Mouse (Mus musculus) thymus, postnatal 10 days (tissue): ENCODE measurements around the gene Zfp36l2.

Experiments
- DNase-seq, 2 experiments: peaks; one replicate each; pipeline ENCODE4 v3.0.0; 2021; ENCODE audit warnings: low spot score in 2 of 2

Zfp36l2 gene

DNA sequence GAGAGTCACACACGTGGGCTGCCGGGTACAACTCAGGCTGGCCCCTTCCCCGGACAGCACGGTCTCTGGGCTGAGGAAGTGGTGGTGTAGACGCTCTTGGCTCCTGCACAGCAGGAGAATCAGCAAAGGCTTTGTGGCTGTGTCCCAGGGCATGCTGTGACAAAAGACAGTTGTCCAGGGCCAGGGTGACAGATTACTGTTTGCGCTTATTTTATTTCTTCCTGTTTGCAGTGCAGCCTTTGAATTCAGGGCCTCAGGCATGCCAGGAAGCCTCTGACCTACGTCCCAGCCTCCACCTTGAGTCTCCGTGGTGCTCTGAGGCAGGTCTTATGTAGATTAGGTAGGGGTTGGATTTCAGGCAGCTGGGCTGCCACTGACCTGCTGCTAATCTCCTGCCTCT is 10.3 kb downstream of the Zfp36l2 start:
- DNase-seq, result peak in 1 of 2 experiments; percentile 10

DNA sequence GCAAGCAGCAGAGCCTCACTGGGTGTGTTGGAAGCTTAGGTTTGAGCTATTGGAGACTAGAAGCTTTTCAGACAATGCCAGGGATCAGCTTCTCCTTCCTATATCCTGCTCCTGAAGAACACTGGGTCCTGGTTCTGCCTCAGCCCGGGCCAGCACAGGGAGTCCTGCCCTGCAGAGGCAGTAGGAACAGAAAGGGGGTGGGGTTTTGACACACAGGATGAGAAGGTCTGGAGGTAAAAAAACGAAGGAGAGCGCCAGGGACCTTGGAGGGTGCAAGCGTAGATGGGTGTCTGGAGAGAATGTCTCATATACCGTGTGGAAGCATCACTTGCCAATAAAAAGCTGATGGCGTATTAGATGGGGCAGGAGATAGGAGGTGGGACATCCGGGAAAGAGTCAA is 11.3 kb downstream of the Zfp36l2 start:
- DNase-seq, result peak in 1 of 2 experiments; percentile 3

DNA sequence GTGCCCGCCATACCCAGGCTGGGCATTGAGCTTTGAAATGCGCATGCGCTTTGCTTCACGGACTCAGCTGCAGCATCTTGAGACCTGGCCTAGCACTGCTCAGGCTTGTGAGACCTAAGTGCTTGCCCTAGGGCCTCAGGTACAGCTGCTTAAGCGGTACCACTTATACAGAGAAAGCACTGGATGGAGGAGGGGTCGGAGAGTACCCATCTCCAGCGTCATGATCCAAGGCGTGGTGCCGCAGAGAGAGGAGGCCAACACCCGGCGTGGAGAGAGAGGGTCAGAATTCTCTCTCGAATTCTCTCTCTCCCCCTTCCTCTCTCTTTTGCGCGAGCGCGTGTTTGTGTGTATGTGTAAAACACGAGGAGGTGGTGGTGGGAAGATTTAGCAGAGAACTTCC is 12.6 kb downstream of the Zfp36l2 start:
- DNase-seq, result peak in 1 of 2 experiments; percentile 3

DNA sequence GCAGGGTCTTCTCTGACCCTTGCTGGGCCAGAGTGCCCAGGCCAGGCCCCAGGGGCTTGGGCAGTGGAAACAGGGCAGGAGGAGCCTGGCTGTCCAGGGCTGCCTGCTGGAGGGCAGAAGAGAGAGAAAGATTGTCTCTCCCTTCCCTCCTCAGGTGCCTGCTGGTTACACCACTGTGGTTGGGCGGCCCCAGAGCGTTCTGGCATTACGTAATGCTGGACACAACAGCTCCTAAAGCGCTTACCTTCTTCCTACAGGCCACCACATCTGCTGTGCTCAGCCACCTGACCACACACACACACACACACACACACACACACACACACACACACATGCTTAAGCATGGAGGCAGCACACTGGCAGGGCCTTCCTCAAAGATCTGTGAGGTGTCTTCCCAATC is 20.4 kb downstream of the Zfp36l2 start:
- no peak for DNase-seq

DNA sequence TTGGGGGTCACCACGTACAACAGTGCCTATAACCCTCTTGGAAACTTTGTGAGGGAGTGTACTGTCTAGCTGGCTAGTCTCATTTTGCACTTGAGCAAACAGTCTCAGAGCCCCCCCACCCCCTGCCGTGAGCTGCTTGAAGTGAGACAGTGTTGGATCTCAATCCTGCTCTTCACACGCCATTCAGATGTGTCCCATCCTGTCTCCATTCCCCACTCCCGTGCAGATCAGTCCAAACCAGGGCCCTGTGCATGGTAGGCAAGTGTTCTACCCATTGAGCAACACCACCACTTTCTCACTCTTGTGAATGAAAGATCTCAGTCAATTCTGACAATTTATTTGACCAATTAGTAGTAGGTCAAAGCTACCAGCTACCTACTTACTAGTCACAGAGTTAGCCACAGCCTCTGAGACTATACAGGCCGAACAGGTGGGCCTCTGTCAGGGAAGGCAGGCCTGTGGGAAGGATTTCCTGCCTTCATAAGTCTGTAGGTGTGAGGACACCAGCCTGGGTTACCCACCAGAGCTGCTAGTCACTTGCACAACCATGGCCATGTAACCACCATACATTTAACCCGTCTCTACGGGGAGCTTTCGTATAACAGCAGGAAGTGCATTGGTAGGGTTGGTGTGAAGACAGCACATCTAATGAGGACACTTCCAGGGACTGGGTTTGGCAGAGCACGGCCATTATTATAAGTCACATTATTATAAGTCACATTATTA is 21.4 kb downstream of the Zfp36l2 start:
- peak in 1 of 2 experiments; percentile 10 for DNase-seq

DNA sequence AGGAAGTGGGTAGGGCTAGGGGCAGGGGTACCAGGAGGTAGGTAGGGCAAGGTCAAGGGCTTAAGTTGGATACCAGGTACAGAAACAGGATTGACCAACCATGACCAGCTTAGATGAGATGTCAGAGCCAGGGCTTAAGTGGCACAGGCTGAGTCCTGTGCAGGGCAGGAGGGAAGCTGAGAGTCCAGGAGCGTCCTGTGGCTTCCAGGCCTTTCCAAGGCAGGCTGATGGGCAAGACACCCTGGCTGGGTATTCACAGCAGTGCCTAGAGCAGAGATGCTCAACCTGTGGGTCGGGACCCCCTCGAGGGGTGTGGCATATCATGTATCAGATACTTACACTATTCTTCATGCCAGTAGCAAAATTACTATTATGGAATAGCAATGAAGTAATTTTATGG is 22.0 kb downstream of the Zfp36l2 start:
- DNase-seq, result no peak

DNA sequence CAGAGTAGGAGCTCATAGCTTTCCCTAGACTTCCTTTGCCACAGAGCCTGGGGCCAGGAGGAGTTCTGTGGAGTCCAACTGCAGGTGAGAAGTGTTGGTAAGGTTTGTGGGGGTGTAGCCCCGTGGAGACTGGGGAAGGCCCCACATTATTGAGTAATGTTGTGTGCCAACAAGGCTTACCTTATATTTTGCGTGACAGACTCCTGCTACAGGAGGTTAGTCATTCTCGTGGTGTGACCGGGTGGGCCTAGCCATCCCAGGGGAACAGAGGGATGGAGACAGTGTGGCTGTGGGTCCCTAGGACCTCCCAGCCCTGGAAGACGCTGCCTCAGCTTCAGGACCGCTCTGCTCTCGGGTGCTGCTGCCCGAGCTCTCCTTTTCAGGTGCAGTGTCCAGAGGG is 23.6 kb downstream of the Zfp36l2 start:
- peak; percentile 3 to 7 for DNase-seq

DNA sequence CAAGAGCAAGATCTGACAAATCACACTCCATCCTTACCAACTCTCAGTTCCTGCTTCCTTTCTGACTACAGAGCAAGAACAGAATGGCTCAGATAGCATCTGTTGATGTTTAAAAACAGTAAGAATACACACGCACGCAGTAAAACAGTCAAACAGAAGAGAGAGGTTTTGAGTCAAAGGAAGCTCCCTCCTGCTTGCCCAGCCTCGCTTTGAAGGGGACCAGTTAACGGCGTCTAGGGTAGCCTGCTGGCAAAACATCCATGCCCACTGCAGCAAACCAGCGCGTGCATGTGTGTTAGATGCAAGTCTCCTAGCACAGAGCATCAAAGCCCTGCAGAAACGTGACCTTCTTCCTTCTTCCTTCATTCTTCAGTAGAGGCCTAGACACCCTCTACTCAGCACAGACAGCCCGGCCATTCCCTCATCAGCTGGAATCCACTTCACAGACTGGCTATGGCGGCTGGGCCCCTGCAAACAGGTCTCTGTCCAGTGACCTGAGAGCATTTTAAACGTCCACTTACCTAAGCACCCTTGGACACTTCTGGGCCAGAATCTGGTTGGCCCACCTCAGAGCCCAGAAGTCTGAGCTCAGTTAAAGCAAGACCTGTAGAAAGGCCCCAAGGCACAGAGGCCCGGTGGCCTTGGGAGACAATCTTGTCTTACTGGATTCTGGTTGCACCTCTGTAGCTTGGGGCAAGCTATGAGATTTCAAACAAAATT is 24.5 kb downstream of the Zfp36l2 start:
- DNase-seq, result peak in 1 of 2 experiments; percentile 32

DNA sequence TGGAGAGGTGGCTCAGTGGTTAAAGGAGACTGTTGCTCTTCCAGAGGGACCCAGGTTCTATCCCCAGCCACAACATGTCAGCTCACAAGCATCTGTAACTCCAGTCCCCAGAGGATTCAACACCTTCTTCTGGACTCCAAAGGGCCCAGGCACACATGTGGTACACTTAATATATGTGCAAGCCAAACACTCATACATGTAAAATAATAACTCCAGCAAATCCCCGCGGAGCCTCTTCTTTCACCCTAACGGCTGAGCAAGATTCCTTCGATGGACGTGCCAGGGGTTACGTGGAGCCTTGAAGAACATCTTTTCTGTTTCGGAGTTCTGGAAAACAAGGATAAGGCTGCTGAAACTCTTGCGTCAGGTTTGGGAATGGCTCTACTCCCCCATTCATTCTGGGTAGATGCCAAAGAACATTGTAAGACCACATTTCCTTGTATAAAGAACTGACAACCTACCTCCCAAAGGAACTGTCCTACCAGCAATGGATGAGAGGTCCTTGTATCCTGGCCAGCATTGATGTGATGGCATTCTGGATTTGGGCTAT is 25.5 kb downstream of the Zfp36l2 start:
- DNase-seq, result peak in 1 of 2 experiments; percentile 3

DNA sequence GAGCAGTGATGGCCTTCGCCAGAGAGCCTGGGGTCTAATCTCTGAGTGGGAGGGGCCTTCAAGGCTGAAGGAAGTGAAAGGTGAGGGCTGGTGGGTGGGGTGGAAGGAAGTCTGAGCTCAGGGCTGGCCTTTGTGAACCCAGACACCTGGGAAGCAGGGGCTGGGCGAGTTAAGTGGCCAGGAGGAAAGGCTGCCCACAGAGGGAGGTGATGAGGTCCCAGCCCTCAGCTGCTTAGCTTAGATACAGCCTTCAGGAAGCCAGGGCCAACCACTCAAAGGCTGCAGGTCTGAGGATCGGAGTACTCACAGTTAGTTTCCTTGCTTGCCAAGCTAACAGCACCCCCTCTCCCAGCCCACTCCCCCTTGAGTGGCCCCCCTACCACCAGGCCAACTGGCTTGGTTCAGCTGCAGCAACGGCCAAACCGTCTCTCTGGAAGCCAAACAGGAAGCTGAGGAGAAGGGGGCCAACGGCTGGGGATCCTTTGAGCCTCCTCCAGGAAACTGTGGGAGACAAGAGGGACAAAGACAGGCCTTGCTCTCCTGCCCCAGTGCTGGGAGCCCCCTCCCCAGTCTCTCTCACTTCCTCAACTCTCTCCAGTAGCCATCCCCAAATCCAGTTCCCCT is 26.4 kb downstream of the Zfp36l2 start:
- DNase-seq, result peak; percentile 51 to 58

DNA sequence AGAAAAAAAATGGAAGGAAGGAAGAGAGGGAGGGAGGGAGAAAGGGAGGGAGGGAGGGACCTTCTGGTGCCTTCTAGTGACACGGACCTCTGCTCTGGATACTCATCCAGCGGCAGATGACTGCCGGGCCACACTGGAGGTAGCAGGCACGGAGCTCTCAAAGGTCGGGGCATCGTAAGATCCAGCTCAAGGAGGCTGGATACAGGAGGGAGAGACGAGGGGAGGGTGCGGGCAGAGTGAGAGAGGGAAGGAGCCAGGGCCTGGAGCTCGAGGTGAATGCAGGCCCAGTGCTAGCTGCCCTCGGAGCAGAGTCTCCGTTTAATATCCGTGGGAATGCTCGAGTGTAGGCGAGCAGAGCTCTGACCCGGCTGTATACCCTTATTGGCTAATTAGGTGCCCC is 28.9 kb downstream of the Zfp36l2 start:
- DNase-seq, result no peak

DNA sequence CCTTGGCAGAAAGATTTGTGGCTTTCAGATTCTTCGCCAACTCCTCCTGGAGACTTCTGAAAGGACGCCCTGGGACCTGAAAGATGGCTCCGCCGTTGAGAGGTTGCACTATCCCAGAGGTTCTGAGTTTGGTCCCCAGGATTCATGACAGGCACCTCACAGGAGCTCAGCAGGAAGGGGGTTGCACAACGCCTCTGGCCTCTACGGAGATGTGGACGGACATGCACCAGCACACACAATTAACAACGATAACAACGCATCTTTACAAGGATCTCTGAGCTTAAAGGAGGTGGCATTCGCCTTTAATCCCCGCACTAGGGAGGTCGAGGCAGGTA is 29.3 kb downstream of the Zfp36l2 start:
- no peak for DNase-seq

DNA sequence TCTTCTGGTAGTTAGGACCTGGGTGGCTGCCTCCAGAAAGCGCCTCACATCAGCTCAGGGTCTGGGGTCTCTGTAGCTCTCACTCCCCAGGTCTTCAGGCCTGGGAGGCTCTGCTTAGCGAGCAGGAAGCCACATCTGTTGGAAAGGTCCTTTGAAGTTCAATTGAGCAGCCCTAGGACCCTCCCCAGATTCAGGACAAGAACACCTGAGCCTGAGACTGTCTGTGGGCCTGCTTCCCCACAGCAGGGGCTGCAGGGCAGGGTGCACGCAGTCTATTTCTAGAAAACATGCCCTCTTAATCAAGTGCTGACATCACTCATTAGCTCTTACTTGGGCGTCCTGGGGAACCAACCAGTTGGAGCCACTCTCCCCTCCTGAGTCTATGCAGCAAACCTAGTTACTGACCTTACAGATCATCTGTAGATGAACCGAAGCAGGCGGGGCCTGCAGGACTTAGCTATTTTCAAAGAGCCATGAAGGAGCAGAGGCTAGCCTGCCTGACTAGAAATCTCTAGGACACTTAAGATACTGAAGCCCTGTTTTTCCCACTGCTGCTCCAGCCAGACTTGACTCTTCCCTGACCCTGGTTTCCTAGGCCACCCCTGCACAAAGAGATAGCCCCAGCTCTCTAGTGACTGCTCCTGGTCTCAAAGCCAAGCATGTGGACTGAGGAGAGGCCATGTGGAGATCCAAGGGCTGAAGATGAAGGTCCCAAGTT is 29.8 kb downstream of the Zfp36l2 start:
- no peak for DNase-seq

DNA sequence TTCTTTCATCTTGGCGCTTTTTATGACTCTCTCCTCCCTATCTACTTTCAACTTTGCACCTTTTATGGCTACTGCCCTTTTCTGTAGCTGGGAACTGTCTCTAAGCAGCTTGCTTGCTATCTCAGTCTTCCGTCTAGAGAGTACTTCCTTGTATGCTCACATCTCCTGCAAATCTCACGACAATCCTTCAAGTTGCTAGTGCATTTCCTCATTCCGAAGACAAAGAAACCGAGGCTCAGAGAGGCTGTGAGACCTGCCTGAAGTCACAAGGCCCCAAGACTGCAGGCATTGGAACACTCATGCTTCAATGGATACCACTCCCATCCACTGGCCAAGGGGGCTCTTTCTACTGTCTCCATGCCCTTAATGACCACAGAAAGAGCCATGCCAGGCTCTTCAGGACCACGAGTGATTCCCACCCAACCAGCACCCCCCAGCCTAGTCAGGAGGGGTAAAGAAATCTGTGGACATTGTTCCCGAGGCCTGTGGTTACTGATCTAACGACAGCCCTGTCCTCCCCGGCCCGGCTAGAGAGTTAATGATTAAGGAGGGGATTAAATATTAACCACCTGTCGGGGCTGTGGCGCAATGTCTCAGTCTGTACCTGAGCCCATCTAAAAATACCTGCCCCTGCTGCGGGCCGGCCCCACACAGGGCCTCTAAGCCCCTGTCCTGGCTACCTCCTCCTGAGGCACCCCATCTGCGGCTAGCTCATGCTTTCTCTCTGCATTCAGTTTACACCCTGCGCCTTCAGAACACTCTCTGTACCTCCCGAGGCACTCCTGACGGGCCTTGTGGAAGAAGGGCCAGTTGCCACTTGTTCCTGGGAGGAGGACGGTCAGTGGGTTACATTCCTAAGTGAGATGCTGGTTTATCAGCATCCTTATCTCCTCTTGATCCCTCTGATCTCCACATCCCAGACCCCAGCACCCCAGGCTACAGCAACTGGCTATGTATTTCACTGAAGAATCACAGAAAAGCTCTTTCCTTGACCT is 30.7 kb downstream of the Zfp36l2 start:
- DNase-seq, result no peak

DNA sequence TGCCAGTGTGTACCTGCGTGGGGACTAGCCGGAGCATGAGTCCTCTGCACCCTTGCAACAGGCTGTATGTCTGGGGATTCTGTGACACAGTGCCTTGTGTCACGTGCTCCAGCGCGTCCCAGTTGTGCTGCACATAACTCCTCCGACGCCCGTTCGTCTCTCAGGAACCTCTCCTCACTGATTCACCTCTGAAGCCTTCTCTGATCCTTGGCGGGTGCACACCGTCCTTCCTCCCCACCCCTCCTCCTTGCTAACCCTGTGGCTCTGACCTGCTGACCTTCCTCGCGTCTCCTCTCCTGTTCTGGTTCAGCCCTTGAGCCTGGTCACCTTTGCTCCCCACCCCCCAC is 31.5 kb downstream of the Zfp36l2 start:
- no peak for DNase-seq

DNA sequence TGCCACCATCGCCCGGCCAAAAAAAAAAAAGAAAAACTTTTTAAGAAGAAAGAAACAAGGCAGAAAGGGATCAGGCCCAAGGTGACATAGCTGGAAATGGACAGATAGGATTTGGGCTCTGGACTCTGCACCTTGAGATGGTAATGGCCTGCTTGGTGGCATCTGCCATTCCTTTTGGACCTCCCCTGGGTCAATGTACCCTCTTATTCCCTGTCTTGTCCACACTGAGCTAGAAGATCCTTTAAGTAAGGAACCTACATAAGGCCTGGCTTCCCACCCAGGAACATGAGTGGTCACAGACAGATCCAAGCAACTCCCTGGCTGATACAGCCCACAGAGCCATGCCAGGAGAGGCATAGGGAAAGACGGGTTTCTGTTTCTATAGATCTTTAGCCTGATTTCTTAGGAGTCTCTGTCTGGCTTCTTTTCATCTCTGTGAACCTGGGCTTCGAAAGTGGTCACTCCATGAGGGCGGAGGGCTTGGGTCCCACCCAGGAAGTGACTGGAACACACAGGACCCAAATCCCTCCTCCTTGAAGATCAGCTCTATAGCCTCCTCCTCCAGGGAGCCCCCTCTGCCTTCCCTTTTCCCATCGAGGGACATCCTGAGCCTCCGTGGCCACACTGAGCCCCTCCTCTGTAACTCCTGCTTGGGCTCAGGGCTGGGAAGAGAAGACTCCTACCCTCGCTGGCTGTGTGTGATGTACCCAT is 32.1 kb downstream of the Zfp36l2 start:
- DNase-seq, result no peak

DNA sequence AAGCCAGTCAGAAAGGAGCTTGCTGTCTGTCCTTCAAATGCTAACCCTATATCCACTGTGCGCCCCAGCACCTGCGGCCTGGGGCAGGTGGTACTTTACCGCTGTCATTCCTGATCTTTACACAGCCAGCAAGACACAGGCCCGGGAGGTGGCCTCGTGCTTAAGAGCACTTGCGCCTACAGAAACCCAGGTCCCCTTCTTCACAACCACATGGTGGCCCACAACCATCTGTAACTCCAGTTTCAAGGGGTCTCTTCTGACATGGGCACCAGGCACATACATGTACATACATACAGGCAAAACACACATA is 32.8 kb downstream of the Zfp36l2 start:
- no peak for DNase-seq

DNA sequence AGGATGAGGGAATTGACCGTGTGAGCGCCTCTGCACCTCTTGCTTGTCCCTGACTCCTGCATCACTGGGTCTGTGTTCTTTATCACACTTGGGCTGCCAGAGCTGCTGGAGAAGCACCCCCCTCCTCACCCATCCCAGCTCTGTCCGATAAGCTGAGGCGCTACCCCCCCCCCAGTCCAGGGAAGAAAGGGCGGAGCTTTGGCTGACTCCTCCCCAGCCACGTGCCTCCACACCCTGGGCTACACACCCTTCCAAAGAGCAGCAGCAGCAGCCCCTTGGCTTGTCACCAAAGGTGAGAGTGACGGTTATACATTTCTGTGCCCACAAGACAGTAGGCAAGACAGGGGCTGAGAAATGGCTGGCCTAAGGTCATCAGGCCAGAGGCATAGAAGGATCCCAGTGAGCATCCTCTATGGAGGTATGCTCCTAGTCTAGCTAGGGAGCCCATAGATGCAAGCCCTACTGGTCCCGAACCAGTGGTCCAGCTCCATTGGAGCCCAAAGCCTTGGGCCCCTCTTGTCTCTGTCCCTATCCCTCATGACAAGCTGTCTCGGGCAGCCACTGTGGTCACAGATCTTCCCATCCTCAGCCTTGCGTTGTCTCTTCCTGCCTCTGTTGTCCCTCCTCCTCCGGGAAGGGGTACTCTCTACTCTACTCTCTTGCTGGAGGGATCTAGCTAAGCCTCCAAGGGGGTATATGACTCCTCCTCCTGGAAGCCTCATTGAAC is 33.3 kb downstream of the Zfp36l2 start:
- no peak for DNase-seq

DNA sequence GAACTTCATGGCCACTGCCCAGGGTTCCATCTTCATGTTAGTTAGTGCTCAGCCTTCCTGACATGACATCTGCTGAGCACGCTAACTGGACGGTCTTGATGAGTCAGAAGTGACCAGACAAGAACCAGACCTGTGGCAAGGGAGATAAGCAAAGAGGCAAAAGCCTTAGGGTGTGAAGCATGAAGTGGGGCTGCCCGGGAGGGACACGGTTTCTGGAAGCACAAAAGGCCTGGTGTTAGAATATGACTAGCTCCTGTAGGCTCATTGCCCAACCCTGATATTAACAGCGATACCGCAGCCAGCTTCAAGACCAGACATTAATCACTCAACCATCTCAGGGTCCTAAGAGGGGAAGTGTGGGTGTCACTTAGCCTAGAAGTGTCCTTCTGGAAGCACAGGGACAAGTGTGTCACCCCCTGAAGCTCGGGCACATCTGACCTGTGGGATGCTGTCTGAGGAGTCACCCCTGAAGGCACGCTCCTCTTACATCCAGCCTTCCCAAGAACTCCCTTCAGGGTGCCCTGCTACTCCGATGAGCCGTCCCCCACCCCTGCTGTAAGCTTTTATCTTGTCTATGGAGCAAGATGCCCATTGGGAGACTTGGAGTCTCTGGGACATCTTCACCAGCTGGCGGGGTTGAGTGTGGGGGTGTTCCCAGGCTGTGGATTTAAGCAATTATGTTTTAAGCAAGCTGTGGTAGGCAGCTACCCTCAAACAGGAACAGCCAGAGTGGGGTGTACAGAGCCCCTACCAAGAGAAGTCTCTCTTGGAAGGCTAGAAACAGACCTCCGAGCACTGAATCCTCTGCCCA is 34.6 kb downstream of the Zfp36l2 start:
- no peak for DNase-seq
